In the genomic region with DNA sequence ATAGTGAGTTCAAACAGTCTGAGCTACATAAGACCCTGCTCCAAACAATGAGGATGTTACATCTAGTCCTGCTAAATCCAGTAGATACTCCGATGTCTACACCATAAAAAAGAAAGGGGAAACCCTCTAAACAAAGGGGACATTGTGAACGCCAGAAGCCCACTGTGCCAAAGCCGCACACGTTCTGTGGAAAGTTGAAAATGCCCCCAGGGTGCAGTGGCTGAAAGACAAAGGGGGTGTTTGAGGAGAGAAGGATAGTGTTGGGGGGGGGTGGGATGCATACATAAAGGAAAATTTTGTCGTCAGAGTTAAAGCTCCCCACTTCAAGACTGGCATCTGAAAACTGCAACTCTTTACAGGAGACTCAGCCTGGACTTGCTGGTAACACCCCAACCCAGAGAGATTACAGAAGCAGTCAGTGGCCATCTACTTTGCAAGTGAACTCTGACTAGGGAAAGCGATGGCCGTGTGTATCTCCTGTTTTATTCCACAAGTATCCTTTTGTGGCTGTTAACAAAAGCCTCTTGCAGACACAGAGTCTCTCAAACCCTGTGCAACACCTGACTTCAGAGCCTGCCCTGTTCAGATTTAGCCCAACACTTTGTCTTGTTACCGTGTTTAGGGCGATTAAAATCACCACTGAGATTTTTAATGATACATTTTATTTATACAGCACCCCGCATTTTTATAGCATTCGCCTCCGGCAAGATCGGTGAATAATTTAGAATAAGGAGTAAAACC, we compare ENCODE assay signal across 9 mouse cellular contexts. TPM values are rescaled to one million over a fixed set of nuclear protein-coding genes. Genes with fewer than 3 reads are reported as not detected.
A peak's percentile ranks its signal among the peaks of the same experiment; 100 is the strongest.
DNase-seq lines count a peak whose midpoint lies in the region; ATAC-seq and TF ChIP-seq lines count a peak whose summit lies in the region.
"Had no signal": no experiment of that assay in that cellular context is flagged by ENCODE, and none has a peak within 500 bp of the region (broad histone marks: within the 10 kb centered on the region; RNA-seq: fewer than 3 reads in every experiment).

No protein-coding gene starts in this region.

- H3K9ac ChIP-seq in hindbrain, embryonic 11.5 days (ENCODE audit: low read depth, low read length) = no peak overlapping the region
- no peak overlapping the region for H3K9ac ChIP-seq in hindbrain, postnatal 0 days (replicated peaks; ENCODE audit: low read length)
- H3K9ac ChIP-seq in hindbrain, embryonic 13.5 days = no peak overlapping the region
- no peak overlapping the region for H3K9ac ChIP-seq in midbrain, embryonic 15.5 days

- no peaks in the 10 kb centered on the region for H3K27me3 ChIP-seq in hindbrain, embryonic 11.5 days (ENCODE audit: control insufficient read depth, insufficient read depth, low read length)
- H3K27me3 ChIP-seq in hindbrain, postnatal 0 days (ENCODE audit: insufficient read depth, low read length) = no peaks in the 10 kb centered on the region
- H3K27me3 ChIP-seq in hindbrain, embryonic 13.5 days = no peaks in the 10 kb centered on the region
- H3K27me3 ChIP-seq in midbrain, embryonic 15.5 days (replicated peaks) = no peaks in the 10 kb centered on the region

- DNase-seq in hindbrain, embryonic 11.5 days (ENCODE audit: low spot score) = peak; percentile 57
- DNase-seq in hindbrain, postnatal 0 days (ENCODE audit: low spot score) = no peak
- DNase-seq in embryo, embryonic 11 days = peak; percentile 61
- DNase-seq in cerebellum, adult 9-10 months = no peak
- DNase-seq in urinary bladder, adult 18-20 months (ENCODE audit: low spot score in 2 of 2) = no peak
- DNase-seq: cerebellum, adult 9-11 months had no signal

- peak overlapping the region; percentile 83 for H3K27ac ChIP-seq in hindbrain, embryonic 11.5 days (ENCODE audit: low read depth, low read length)
- no peak overlapping the region for H3K27ac ChIP-seq in hindbrain, postnatal 0 days
- peak overlapping the region; percentile 81 for H3K27ac ChIP-seq in hindbrain, embryonic 13.5 days
- peak overlapping the region; percentile 48 for H3K27ac ChIP-seq in midbrain, embryonic 15.5 days

- ATAC-seq in hindbrain, embryonic 11.5 days (ENCODE audit: low FRiP score) = peak; percentile 50
- no peak for ATAC-seq in hindbrain, postnatal 0 days
- ATAC-seq in hindbrain, embryonic 13.5 days (ENCODE audit: low FRiP score) = 0 out of 2 replicates have a peak, but pooled peaks have one; percentile 19
- no peak for ATAC-seq in midbrain, embryonic 15.5 days (replicated peaks)

- no peak overlapping the region for H3K4me2 ChIP-seq in hindbrain, embryonic 11.5 days (replicated peaks; ENCODE audit: low read depth, low read length)
- H3K4me2 ChIP-seq in hindbrain, postnatal 0 days (ENCODE audit: low read depth, low read length) = no peak overlapping the region
- H3K4me2 ChIP-seq in hindbrain, embryonic 13.5 days = no peak overlapping the region
- no peak overlapping the region for H3K4me2 ChIP-seq in midbrain, embryonic 15.5 days

- TF ChIP-seq CTCF in hindbrain, postnatal 0 days (IDR thresholded peaks at IDR 0.05; ENCODE audit: low read depth) = no peak

- peaks cover 27% of the 10 kb centered on the region for H3K4me1 ChIP-seq in hindbrain, embryonic 11.5 days (replicated peaks; ENCODE audit: control insufficient read depth, insufficient read depth, low read length)
- H3K4me1 ChIP-seq in hindbrain, postnatal 0 days (ENCODE audit: insufficient read depth, low read length) = peaks cover 18% of the 10 kb centered on the region
- peaks cover 67% of the 10 kb centered on the region for H3K4me1 ChIP-seq in hindbrain, embryonic 13.5 days (replicated peaks)
- H3K4me1 ChIP-seq in midbrain, embryonic 15.5 days = peaks cover 53% of the 10 kb centered on the region

- no peaks in the 10 kb centered on the region; the same call in 1 of the 2 replicates for H3K9me3 ChIP-seq in hindbrain, embryonic 11.5 days (ENCODE audit: control insufficient read depth, low read length)
- no peaks in the 10 kb centered on the region for H3K9me3 ChIP-seq in hindbrain, postnatal 0 days (ENCODE audit: low read length)
- H3K9me3 ChIP-seq in hindbrain, embryonic 13.5 days = no peaks in the 10 kb centered on the region
- H3K9me3 ChIP-seq in midbrain, embryonic 15.5 days = no peaks in the 10 kb centered on the region

- H3K36me3 ChIP-seq in hindbrain, embryonic 11.5 days (ENCODE audit: control insufficient read depth, insufficient read depth, low read length) = 0 out of 2 replicates have a peak, but pooled peaks cover 3% of the 10 kb centered on the region
- H3K36me3 ChIP-seq in hindbrain, postnatal 0 days (ENCODE audit: insufficient read depth, low read length) = no peaks in the 10 kb centered on the region
- peaks cover 8% of the 10 kb centered on the region for H3K36me3 ChIP-seq in hindbrain, embryonic 13.5 days
- no peaks in the 10 kb centered on the region for H3K36me3 ChIP-seq in midbrain, embryonic 15.5 days (replicated peaks)

- no peak overlapping the region for H3K4me3 ChIP-seq in hindbrain, embryonic 11.5 days (ENCODE audit: low read depth, low read length)
- no peak overlapping the region for H3K4me3 ChIP-seq in hindbrain, postnatal 0 days (ENCODE audit: low read length)
- H3K4me3 ChIP-seq in hindbrain, embryonic 13.5 days = no peak overlapping the region
- H3K4me3 ChIP-seq in midbrain, embryonic 15.5 days = no peak overlapping the region
- H3K4me3 ChIP-seq: erythroblast, embryonic 14.5 days had no signal

- WGBS in hindbrain, embryonic 11.5 days = 43% methylated on average over 13 of the region's 13 CpGs
- WGBS in hindbrain, postnatal 0 days = 36% methylated on average over 13 of the region's 13 CpGs
- 32% methylated on average over 13 of the region's 13 CpGs for WGBS in hindbrain, embryonic 13.5 days
- 27% methylated on average over 13 of the region's 13 CpGs for WGBS in midbrain, embryonic 15.5 days

RNA-seq across cellular contexts. Expression of gene Tspan18, which starts 42.9 kb away (rescaled TPM):
- polyA plus RNA-seq in hindbrain, embryonic 11.5 days (2014; fragmentation: Nextera tagmentation; extraction: Ambion mirVana) = 61.0 and 71.4 TPM in 2 replicates
- total RNA-seq in hindbrain, postnatal 0 days (2014; rRNA removed) = 23.5 and 26.2 TPM in 2 replicates
- polyA plus RNA-seq in hindbrain, postnatal 0 days (2015; fragmentation: Nextera tagmentation; extraction: Ambion mirVana) = 11.1 and 12.3 TPM in 2 replicates
- polyA plus RNA-seq in hindbrain, embryonic 13.5 days (2015; fragmentation: Nextera tagmentation; extraction: Ambion mirVana) = 23.6 and 32.5 TPM in 2 replicates
- 20.1 and 22.6 TPM in 2 replicates for polyA plus RNA-seq in midbrain, embryonic 15.5 days (2015; fragmentation: Nextera tagmentation; extraction: Ambion mirVana)

Comparison
In these comparisons a context has a peak if more than half of its experiments do, and no peak if none do; other contexts are left out.
1. ATAC-seq: peak in hindbrain, embryonic 11.5 days (single experiment) and hindbrain, embryonic 13.5 days (single experiment); none in hindbrain, postnatal 0 days (single experiment) and midbrain, embryonic 15.5 days (single experiment).
2. DNase-seq: peak in hindbrain, embryonic 11.5 days (single experiment) and embryo, embryonic 11 days (single experiment); none in hindbrain, postnatal 0 days (single experiment), cerebellum, adult 9-10 months (single experiment) and urinary bladder, adult 18-20 months (0 of 2).